Mouse (Mus musculus): Measurements from ENCODE around the gene Themis2.

- TF ChIP-seq CTCF (conservative IDR thresholded peaks at IDR 0.05 in 1 of 2, IDR thresholded peaks at IDR 0.05 in 1 of 2; ENCODE audit: low read depth in 2 of 2, low read length in 2 of 2) (peak; percentile 47 to 91), POLR2A (IDR thresholded peaks at IDR 0.05; ENCODE audit: low read depth, low read length) (no peak), GABPA (IDR thresholded peaks at IDR 0.05; ENCODE audit: insufficient replicate concordance, low read depth, low read length) (no peak), NELFE (IDR thresholded peaks at IDR 0.05; ENCODE audit: low read depth, low read length) (no peak; the same call in 1 of the 2 replicates), ZMIZ1 (IDR thresholded peaks at IDR 0.05; ENCODE audit: low read depth, low read length) (no peak), EP300 (IDR thresholded peaks at IDR 0.05; ENCODE audit: low read length) (no peak), POLR2AphosphoS2 (IDR thresholded peaks at IDR 0.05; ENCODE audit: low read depth, low read length) (no peak), USF1 (IDR thresholded peaks at IDR 0.05; ENCODE audit: low read depth, low read length) (no peak), MAX (IDR thresholded peaks at IDR 0.05; ENCODE audit: low read length) (no peak), RCOR1 (conservative IDR thresholded peaks at IDR 0.05; ENCODE audit: low read depth, low read length) (no peak)
Measured at GRCm38 (mm10) chr4:132776764-132777163, 19.4 kb downstream of the Themis2 start.

All from CH12.LX (cell line).